Mouse (Mus musculus) liver, embryonic 14.5 days (tissue): Measurements from ENCODE around the gene Rab4a. TPM values are rescaled to one million over a fixed set of nuclear protein-coding genes. Genes with fewer than 3 reads are reported as not detected.

Experiments
- ATAC-seq: fragments of 200-750 bp; cut with Nextera tagmentation; 2 replicates; pipeline ENCODE4 v1.8.0; 2017; ENCODE audit warnings: moderate number of reproducible peaks, mild to moderate bottlenecking, moderate library complexity; ENCODE audit not compliant: insufficient read depth
- DNase-seq, 3 experiments: peaks; one replicate each; pipeline ENCODE4 v3.0.0-alpha.2; 2012 to 2013; ENCODE audit warnings: low read depth in 3 of 3, low spot score in 3 of 3
- H3K27ac ChIP-seq: fragments of 300-500 bp; sonication (generic); 2 replicates; pipeline ENCODE4 v1.5.1; 2014; ENCODE audit warnings: moderate library complexity, mild to moderate bottlenecking, control low read depth, inconsistent platforms
- H3K27me3 ChIP-seq: fragments of 300-500 bp; sonication (generic); 2 replicates; pipeline ENCODE4 v1.6.1; 2014; ENCODE audit warnings: mild to moderate bottlenecking, low read length, moderate library complexity; ENCODE audit not compliant: control insufficient read depth, insufficient read depth
- H3K36me3 ChIP-seq: fragments of 300-500 bp; sonication (generic); replicated peaks from 2 replicates; pipeline ENCODE4 v1.6.1; 2014; ENCODE audit warnings: low read depth; ENCODE audit not compliant: control insufficient read depth, insufficient read depth
- H3K4me1 ChIP-seq, 2 experiments: fragments of 200-500 bp in 1 of 2; fragments of 300-500 bp in 1 of 2; sonication (generic) in 1 of 2; replicated peaks; 2 replicates each; pipeline ENCODE4 v1.6.1; 2012 to 2014; ENCODE audit warnings: antibody characterized with exemption in 1 of 2, inconsistent platforms in 1 of 2, low read length in 1 of 2; ENCODE audit not compliant: control insufficient read depth in 2 of 2, insufficient read depth in 2 of 2
- H3K4me2 ChIP-seq: fragments of 300-500 bp; sonication (generic); 2 replicates; pipeline ENCODE4 v1.6.1; 2014; ENCODE audit warnings: low read depth, mild to moderate bottlenecking, control low read depth, moderate library complexity
- H3K4me3 ChIP-seq, 2 experiments: fragments of 200-500 bp in 1 of 2; fragments of 300-500 bp in 1 of 2; sonication (generic) in 1 of 2; 2 replicates each; pipeline ENCODE4 v1.5.1; 2012 to 2014; ENCODE audit warnings: low read depth in 2 of 2, low read length in 2 of 2, mild to moderate bottlenecking in 2 of 2, control low read depth in 1 of 2, inconsistent platforms in 1 of 2, moderate library complexity in 1 of 2; ENCODE audit not compliant: insufficient read depth in 1 of 2
- H3K9ac ChIP-seq: fragments of 300-500 bp; sonication (generic); replicated peaks from 2 replicates; pipeline ENCODE4 v1.6.1; 2014; ENCODE audit warnings: mild to moderate bottlenecking, control low read depth, moderate library complexity
- H3K9me3 ChIP-seq: fragments of 300-500 bp; sonication (generic); 2 replicates; pipeline ENCODE4 v1.6.1; 2016; ENCODE audit warnings: low read length, mixed read lengths; ENCODE audit not compliant: control insufficient read depth
- CTCF ChIP-seq: IDR thresholded peaks from 2 replicates; pipeline ENCODE4 v1.5.1; 2016; ENCODE audit warnings: antibody characterized with exemption, low read depth, control low read depth
- EP300 ChIP-seq: IDR thresholded peaks from 2 replicates; pipeline ENCODE4 v1.6.1; 2016; ENCODE audit warnings: antibody characterized with exemption, low read depth
- WGBS: fragments of 180-500 bp; shearing (Covaris S2); extraction: QIAGEN DNeasy Blood & Tissue Kit; methylation state at CpG from one replicate; pipeline ENCODE4 v1.1.7; 2014; ENCODE audit not compliant: insufficient replicate concordance; 5-methylcytosine and 5-hydroxymethylcytosine counted together
- polyA plus RNA-seq, 2 experiments: library from polyadenylated mRNA; depleted of rRNA in 1 of 2; stranded (reverse) in 1 of 2; unstranded in 1 of 2; fragments of >200 nt; fragmentation: Nextera tagmentation in 1 of 2; extraction: Ambion mirVana in 1 of 2; gene quantifications; 2 replicates each; pipeline versions ENCODE4 v1.2.1 to v1.2.3; 2012 to 2014

The Rab4a gene
- polyA plus RNA-seq, 2 experiments, result 12.9 to 23.7 TPM

DNA sequence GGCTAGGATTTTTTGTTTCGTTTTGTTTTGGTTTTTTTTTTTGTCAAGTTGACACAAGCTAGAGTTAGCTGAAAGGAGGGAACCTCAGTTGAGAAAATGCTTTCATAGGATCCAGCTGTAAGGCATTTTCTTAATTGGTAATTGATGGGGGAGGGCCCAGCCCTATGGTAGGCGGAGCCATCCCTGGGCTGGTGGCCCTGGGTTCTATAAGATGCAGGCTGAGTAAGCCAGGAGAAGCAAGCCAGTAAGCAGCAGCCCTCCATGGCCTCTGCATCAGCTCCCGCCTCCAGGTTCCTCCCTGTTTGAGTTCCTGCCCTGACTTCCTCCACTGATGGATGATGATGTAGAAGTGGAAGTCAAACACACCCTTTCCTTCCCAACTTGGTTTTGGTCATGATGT, 25.3 kb upstream of the Rab4a start:
- H3K36me3 ChIP-seq, result no peaks in the 10 kb centered on the region
- ATAC-seq (no peak), DNase-seq (no peak)
- H3K27me3 ChIP-seq, result no peaks in the 10 kb centered on the region
- H3K4me1 ChIP-seq, result peaks cover 0 to 3% of the 10 kb centered on the region in 2 experiments; a peak in 1 of 4 replicates
- WGBS, result 22% methylated on average over 3 of the region's 3 CpGs
- no peak overlapping the region for H3K4me2 ChIP-seq
- H3K9ac ChIP-seq, result no peak overlapping the region
- H3K4me3 ChIP-seq, result no peak overlapping the region
- H3K27ac ChIP-seq, result no peak overlapping the region
- TF ChIP-seq EP300 (no peak), CTCF (no peak)
- no peaks in the 10 kb centered on the region for H3K9me3 ChIP-seq

DNA sequence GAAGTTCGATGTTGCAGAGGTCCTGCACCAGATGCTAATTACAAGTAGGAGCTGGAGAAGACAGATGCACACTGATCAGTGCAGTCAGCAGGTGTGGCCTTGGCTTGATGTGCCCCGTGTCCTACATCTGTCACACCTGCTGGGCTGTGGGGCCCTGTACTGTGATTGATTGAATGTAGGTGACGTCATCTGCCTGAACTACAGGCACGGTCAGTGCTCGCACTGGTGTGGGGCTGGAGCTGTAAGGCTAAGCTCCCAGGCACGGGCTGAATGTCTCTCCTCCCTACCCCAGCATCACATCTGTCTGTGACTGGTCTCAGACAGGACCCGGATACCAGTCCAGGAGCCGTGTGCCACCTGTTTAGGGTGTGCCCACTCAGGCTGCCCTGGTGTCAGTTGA, 24.5 kb upstream of the Rab4a start:
- H3K27ac ChIP-seq, result no peak overlapping the region
- no peak overlapping the region for H3K9ac ChIP-seq
- H3K4me3 ChIP-seq, result no peak overlapping the region
- no peaks in the 10 kb centered on the region for H3K36me3 ChIP-seq
- no peak overlapping the region for H3K4me2 ChIP-seq
- H3K9me3 ChIP-seq, result no peaks in the 10 kb centered on the region
- H3K27me3 ChIP-seq, result no peaks in the 10 kb centered on the region
- peaks cover 0 to 3% of the 10 kb centered on the region in 2 experiments; a peak in 1 of 4 replicates for H3K4me1 ChIP-seq
- no peak for TF ChIP-seq EP300
- TF ChIP-seq CTCF, result no peak
- ATAC-seq, result no peak
- DNase-seq, result no peak
- WGBS, result 49% methylated on average over 8 of the region's 8 CpGs

- peak in 1 of 3 experiments; percentile 49 for DNase-seq
- H3K27ac ChIP-seq, result no peak overlapping the region
- TF ChIP-seq EP300, result no peak
- TF ChIP-seq CTCF, result peak; percentile 90
- H3K9ac ChIP-seq, result no peak overlapping the region
- peak; percentile 60; the same call in 1 of the 2 replicates for ATAC-seq
- H3K4me1 ChIP-seq, result peaks cover 0 to 8% of the 10 kb centered on the region in 2 experiments; a peak in 2 of 4 replicates
- no peaks in the 10 kb centered on the region for H3K27me3 ChIP-seq
- 5% methylated on average over 6 of the region's 6 CpGs for WGBS
- H3K4me3 ChIP-seq, result no peak overlapping the region
- H3K36me3 ChIP-seq, result no peaks in the 10 kb centered on the region
- H3K9me3 ChIP-seq, result no peaks in the 10 kb centered on the region
- H3K4me2 ChIP-seq, result no peak overlapping the region
These were observed 22.1 kb upstream of the Rab4a start for GRCm38 (mm10) chr8:123783525-123784249.

- TF ChIP-seq EP300 (no peak), CTCF (no peak)
- Histone ChIP-seq H3K4me2 (no peak overlapping the region), H3K4me1 (peaks cover 0 to 8% of the 10 kb centered on the region in 2 experiments; a peak in 2 of 4 replicates), H3K36me3 (no peaks in the 10 kb centered on the region), H3K27me3 (no peaks in the 10 kb centered on the region), H3K9ac (no peak overlapping the region), H3K4me3 (no peak overlapping the region), H3K27ac (no peak overlapping the region), H3K9me3 (no peaks in the 10 kb centered on the region)
- ATAC-seq (no peak), DNase-seq (no peak)
- 72% methylated on average over 6 of the region's 6 CpGs for WGBS
These were observed 19.6 kb upstream of the Rab4a start for GRCm38 (mm10) chr8:123786166-123786565.

DNA sequence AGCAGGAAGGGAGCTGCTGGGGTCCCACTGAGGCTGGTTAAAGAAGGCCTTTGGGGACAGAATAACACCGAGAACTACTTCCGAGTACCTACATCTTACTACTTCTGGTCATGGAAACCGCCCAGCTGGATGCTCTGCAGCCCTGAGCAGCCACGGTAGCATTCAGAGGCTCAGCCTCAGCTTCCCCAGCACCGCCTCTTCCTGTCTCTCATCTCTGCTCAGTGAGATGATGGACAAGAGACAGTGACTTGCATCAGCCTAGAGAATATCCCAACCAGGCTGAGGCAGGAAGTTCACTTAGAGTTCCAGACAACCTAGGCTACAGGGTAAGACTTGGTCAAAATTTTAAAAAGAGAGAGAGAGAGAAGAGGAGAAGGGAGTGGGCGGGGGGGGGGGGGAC, 19.1 kb upstream of the Rab4a start:
- no peak for ATAC-seq
- peaks cover 0 to 7% of the 10 kb centered on the region in 2 experiments; a peak in 2 of 4 replicates for H3K4me1 ChIP-seq
- WGBS, result 41% methylated on average over 6 of the region's 6 CpGs
- H3K36me3 ChIP-seq, result no peaks in the 10 kb centered on the region
- H3K9ac ChIP-seq, result no peak overlapping the region
- no peak overlapping the region for H3K27ac ChIP-seq
- H3K4me2 ChIP-seq, result no peak overlapping the region
- TF ChIP-seq CTCF, result no peak
- no peak for TF ChIP-seq EP300
- H3K9me3 ChIP-seq, result no peaks in the 10 kb centered on the region
- H3K27me3 ChIP-seq, result no peaks in the 10 kb centered on the region
- DNase-seq, result no peak
- H3K4me3 ChIP-seq, result no peak overlapping the region
